Mouse (Mus musculus) forebrain, embryonic 16.5 days (tissue): Measurements from ENCODE around the gene Schip1. TPM values are rescaled to one million over a fixed set of nuclear protein-coding genes. Genes with fewer than 3 reads are reported as not detected.

Experiments used
- ATAC-seq: fragments of 200-750 bp; cut with Nextera tagmentation; 2 replicates; pipeline ENCODE4 v1.8.0; 2017; ENCODE audit warnings: mild to moderate bottlenecking, moderate library complexity
- H3K27ac ChIP-seq: fragments of 300-500 bp; sonication (generic); 2 replicates; pipeline ENCODE4 v1.5.1; 2014; ENCODE audit warnings: low read length, control low read depth
- H3K27me3 ChIP-seq: fragments of 300-500 bp; sonication (generic); replicated peaks from 2 replicates; pipeline ENCODE4 v1.6.1; 2014; ENCODE audit warnings: low read length; ENCODE audit not compliant: control insufficient read depth, insufficient read depth
- H3K36me3 ChIP-seq: fragments of 300-500 bp; sonication (generic); 2 replicates; pipeline ENCODE4 v1.6.1; 2014; ENCODE audit not compliant: control insufficient read depth, insufficient read depth
- H3K4me1 ChIP-seq: fragments of 300-500 bp; sonication (generic); replicated peaks from 2 replicates; pipeline ENCODE4 v1.6.1; 2014; ENCODE audit warnings: low read length; ENCODE audit not compliant: control insufficient read depth, insufficient read depth
- H3K4me2 ChIP-seq: fragments of 300-500 bp; sonication (generic); 2 replicates; pipeline ENCODE4 v1.6.1; 2014; ENCODE audit warnings: mild to moderate bottlenecking, low read length, control low read depth
- H3K4me3 ChIP-seq: fragments of 300-500 bp; sonication (generic); replicated peaks from 2 replicates; pipeline ENCODE4 v1.5.1; 2014; ENCODE audit warnings: mild to moderate bottlenecking, low read length, control low read depth
- H3K9ac ChIP-seq: fragments of 300-500 bp; sonication (generic); replicated peaks from 2 replicates; pipeline ENCODE4 v1.6.1; 2014; ENCODE audit warnings: low read depth, low read length, control low read depth
- H3K9me3 ChIP-seq: fragments of 300-500 bp; sonication (generic); 2 replicates; pipeline ENCODE4 v1.6.1; 2016; ENCODE audit warnings: low read length; ENCODE audit not compliant: control insufficient read depth
- WGBS: fragments of 180-500 bp; shearing (Covaris S2); extraction: QIAGEN DNeasy Blood & Tissue Kit; methylation state at CpG from one replicate; pipeline ENCODE4 v1.1.7; 2014; 5-methylcytosine and 5-hydroxymethylcytosine counted together
- polyA plus RNA-seq: library from polyadenylated mRNA; unstranded; fragments of >200 nt; fragmentation: Nextera tagmentation; extraction: Ambion mirVana; gene quantifications from 2 replicates; pipeline ENCODE4 v1.2.1, GENCODE M21; 2015

Gene Schip1
- polyA plus RNA-seq, 1 experiment from 2014 or later: 173 TPM

- H3K4me2 ChIP-seq: peak overlapping the region; percentile 21
- H3K27ac ChIP-seq: peak overlapping the region; percentile 74
- 0 out of 2 replicates have a peak, but pooled peaks cover 4% of the 10 kb centered on the region for H3K27me3 ChIP-seq
- no peaks in the 10 kb centered on the region for H3K9me3 ChIP-seq
- H3K4me1 ChIP-seq: peaks cover 14% of the 10 kb centered on the region
- no peak overlapping the region for H3K9ac ChIP-seq
- ATAC-seq: peak; percentile 87
- no peaks in the 10 kb centered on the region for H3K36me3 ChIP-seq
- WGBS: 11% methylated on average over 7 of the region's 7 CpGs
- H3K4me3 ChIP-seq: no peak overlapping the region
Measured at GRCm38 (mm10) chr3:68282844-68283594, 218.4 kb downstream of the Schip1 start.

DNA sequence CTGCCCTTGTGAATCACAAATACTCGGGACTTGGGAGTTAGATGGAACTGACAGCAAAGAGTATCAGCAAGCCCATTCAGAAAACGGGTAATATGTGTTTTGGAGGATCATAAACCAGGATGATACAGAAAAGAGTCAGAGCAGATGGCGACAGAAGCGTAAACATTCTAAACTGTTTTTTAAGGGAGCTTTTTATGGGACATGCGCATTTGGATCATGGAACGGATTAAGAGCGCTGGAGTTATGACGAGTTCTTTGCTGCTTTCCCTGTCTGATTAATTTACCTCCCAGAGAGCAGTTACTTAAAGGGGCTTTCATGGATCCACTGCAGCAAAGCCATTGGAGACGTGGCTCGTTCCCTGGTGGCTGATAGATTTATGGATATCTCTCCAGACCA, 219.0 kb downstream of the Schip1 start:
- Histone ChIP-seq H3K4me3 (no peak overlapping the region), H3K4me2 (peak overlapping the region; percentile 25), H3K27me3 (0 out of 2 replicates have a peak, but pooled peaks cover 4% of the 10 kb centered on the region), H3K36me3 (no peaks in the 10 kb centered on the region), H3K4me1 (peaks cover 14% of the 10 kb centered on the region), H3K9ac (no peak overlapping the region), H3K27ac (peak overlapping the region; percentile 74), H3K9me3 (no peaks in the 10 kb centered on the region)
- ATAC-seq: peak; percentile 53; the same call in 1 of the 2 replicates
- WGBS: 31% methylated on average over 10 of the region's 10 CpGs

GRCm38 (mm10) chr3:68284500-68284899, 219.9 kb downstream of the Schip1 start:
- Histone ChIP-seq H3K27me3 (0 out of 2 replicates have a peak, but pooled peaks cover 3% of the 10 kb centered on the region), H3K9ac (no peak overlapping the region), H3K36me3 (no peaks in the 10 kb centered on the region), H3K4me3 (no peak overlapping the region), H3K27ac (no peak overlapping the region), H3K4me1 (peaks cover 14% of the 10 kb centered on the region), H3K9me3 (no peaks in the 10 kb centered on the region), H3K4me2 (no peak overlapping the region)
- ATAC-seq: 0 out of 2 replicates have a peak, but pooled peaks have one; percentile 49
- WGBS: 29% methylated on average over 2 of the region's 2 CpGs

GRCm38 (mm10) chr3:68296752-68297151, 232.2 kb downstream of the Schip1 start:
- H3K9ac ChIP-seq: no peak overlapping the region
- 65% methylated on average over 7 of the region's 7 CpGs for WGBS
- no peak overlapping the region for H3K27ac ChIP-seq
- no peak overlapping the region for H3K4me3 ChIP-seq
- ATAC-seq: no peak
- H3K4me1 ChIP-seq: no peaks in the 10 kb centered on the region
- no peaks in the 10 kb centered on the region for H3K27me3 ChIP-seq
- no peaks in the 10 kb centered on the region for H3K9me3 ChIP-seq
- no peaks in the 10 kb centered on the region for H3K36me3 ChIP-seq
- H3K4me2 ChIP-seq: no peak overlapping the region

GRCm38 (mm10) chr3:68305647-68306046, 241.0 kb downstream of the Schip1 start:
- Histone ChIP-seq H3K9ac (no peak overlapping the region), H3K27me3 (no peaks in the 10 kb centered on the region), H3K27ac (no peak overlapping the region), H3K4me1 (no peaks in the 10 kb centered on the region), H3K36me3 (no peaks in the 10 kb centered on the region), H3K4me3 (no peak overlapping the region), H3K9me3 (no peaks in the 10 kb centered on the region), H3K4me2 (no peak overlapping the region)
- no peak for ATAC-seq
- 69% methylated on average over 1 of the region's 1 CpGs for WGBS

DNA sequence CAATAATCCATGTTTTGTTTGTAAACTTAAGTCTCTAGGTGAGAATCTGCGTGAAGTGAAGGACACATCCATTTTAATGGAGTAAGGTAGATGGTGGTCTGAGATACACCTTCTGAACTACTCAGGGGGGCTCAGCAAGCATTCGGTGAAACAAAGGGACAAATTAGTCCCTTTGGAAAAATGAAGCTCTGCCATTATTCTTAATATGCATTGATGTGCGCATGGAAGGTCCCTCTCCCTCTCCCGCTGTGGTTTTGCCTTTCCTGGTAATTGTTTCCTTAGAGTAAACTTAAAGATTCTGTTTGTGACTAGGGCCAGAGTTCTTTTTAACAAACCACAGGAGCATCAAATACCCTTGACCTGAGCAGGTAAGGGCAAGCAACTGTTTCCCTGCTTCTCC, 242.1 kb downstream of the Schip1 start:
- no peaks in the 10 kb centered on the region; the same call in 1 of the 2 replicates for H3K4me1 ChIP-seq
- 23% methylated on average over 4 of the region's 4 CpGs for WGBS
- no peak overlapping the region for H3K9ac ChIP-seq
- no peak overlapping the region for H3K4me2 ChIP-seq
- H3K9me3 ChIP-seq: no peaks in the 10 kb centered on the region
- H3K27me3 ChIP-seq: no peaks in the 10 kb centered on the region
- H3K4me3 ChIP-seq: no peak overlapping the region
- no peak for ATAC-seq
- no peaks in the 10 kb centered on the region for H3K36me3 ChIP-seq
- H3K27ac ChIP-seq: no peak overlapping the region

DNA sequence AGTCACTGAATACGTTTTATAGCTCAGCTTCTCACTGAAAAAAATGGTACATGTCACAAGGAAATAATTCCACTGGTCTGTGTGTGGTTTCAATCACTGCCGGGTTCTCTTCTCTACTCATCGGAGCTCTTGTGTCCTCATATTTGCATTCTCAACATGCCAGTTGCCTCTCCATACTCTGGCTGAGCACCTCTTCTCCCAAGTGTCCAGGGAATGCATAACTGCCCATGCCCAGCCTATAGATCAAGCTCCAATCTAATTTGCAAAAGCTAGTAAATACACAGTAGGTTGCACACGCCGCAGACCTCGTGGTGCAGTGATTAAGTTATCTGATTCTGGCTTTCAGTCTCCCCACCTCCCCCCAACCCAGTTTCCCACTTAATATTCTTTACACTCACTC, 261.0 kb downstream of the Schip1 start:
- H3K36me3 ChIP-seq: no peaks in the 10 kb centered on the region
- H3K27me3 ChIP-seq: no peaks in the 10 kb centered on the region
- no peak overlapping the region for H3K27ac ChIP-seq
- H3K4me1 ChIP-seq: no peaks in the 10 kb centered on the region
- no peaks in the 10 kb centered on the region for H3K9me3 ChIP-seq
- no peak overlapping the region for H3K4me2 ChIP-seq
- no peak overlapping the region for H3K9ac ChIP-seq
- no peak for ATAC-seq
- 71% methylated on average over 6 of the region's 6 CpGs for WGBS
- no peak overlapping the region for H3K4me3 ChIP-seq

- Histone ChIP-seq H3K9ac (no peak overlapping the region), H3K36me3 (no peaks in the 10 kb centered on the region), H3K4me1 (no peaks in the 10 kb centered on the region), H3K4me2 (no peak overlapping the region), H3K27ac (no peak overlapping the region), H3K27me3 (no peaks in the 10 kb centered on the region), H3K9me3 (no peaks in the 10 kb centered on the region), H3K4me3 (no peak overlapping the region)
- no peak for ATAC-seq
- 26% methylated on average over 2 of the region's 2 CpGs for WGBS
Measured at GRCm38 (mm10) chr3:68332515-68332914, 267.9 kb downstream of the Schip1 start.

DNA sequence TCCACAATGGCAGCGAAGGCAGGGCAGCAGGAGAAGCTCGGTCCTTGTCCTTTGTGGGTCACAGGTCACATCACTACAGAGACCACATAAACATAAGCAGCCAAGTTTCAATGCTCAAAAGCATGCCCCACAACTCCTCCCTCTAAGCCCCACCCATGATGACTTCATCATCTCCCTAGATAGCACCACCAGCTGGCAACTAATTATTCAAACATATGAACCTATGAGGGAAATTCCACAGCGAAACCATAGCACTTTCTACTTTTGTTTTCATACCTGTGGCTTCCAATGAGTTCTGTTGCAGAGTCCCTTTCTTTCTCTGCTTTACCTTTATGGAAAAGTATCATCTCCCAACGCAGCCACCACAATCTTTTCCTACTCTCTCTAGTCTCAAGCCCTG, 270.9 kb downstream of the Schip1 start:
- Histone ChIP-seq H3K9ac (no peak overlapping the region), H3K27ac (no peak overlapping the region), H3K27me3 (no peaks in the 10 kb centered on the region), H3K4me2 (no peak overlapping the region), H3K36me3 (no peaks in the 10 kb centered on the region), H3K4me3 (no peak overlapping the region), H3K9me3 (no peaks in the 10 kb centered on the region), H3K4me1 (no peaks in the 10 kb centered on the region)
- 99% methylated on average over 4 of the region's 4 CpGs for WGBS
- ATAC-seq: no peak
